Mouse (Mus musculus) kidney, adult 2 months (tissue): Measurements from ENCODE around the gene Dppa4.

Experiments
- CTCF ChIP-seq: fragments of 200-500 bp; conservative IDR thresholded peaks from 2 replicates; pipeline ENCODE4 v1.5.1; 2011; ENCODE audit warnings: low read depth, mild to moderate bottlenecking, control low read depth, low read length, moderate library complexity, mixed read lengths; ENCODE audit not compliant: insufficient read depth, insufficient read length
- POLR2A ChIP-seq: fragments of 200-500 bp; IDR thresholded peaks from one replicate; pipeline ENCODE4 v1.6.1; 2011; ENCODE audit warnings: low read depth, low read length, control low read depth

- TF ChIP-seq CTCF (no peak), POLR2A (no peak)
These were observed 2.0 kb downstream of the Dppa4 start for GRCm38 (mm10) chr16:48285517-48285916.
